In the genomic region with DNA sequence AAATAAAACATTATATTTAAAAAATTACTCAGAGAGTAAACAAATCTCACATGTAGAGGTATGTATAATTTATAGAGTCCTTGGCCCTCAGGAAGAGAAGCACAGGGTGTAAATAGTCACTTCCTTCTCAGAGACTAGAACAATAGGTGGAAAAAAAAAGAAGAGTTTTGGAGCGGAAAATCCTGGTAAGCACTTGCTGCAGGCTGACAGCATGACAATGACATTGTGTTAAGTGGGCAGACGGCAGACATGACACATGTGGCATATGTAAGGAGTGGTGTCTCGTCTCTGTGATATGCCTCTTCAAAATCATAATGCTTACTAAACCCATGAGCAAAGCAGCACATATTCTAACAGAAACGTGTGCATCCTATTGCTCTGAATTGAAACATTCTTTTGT, we compare ENCODE assay signal across 17 mouse cellular contexts.
DNase-seq lines count a peak whose midpoint lies in the region; ATAC-seq and TF ChIP-seq lines count a peak whose summit lies in the region.
"Had no signal": no experiment of that assay in that cellular context is flagged by ENCODE, and none has a peak within 500 bp of the region (broad histone marks: within the 10 kb centered on the region; RNA-seq: fewer than 3 reads in every experiment).

No protein-coding gene starts in this region.

- TF ChIP-seq EP300 in heart, adult 2 months (IDR thresholded peaks at IDR 0.05; ENCODE audit: insufficient read depth, low read depth, low read length): no peak

- DNase-seq in heart, adult 2 months: no peak
- DNase-seq in midbrain, postnatal 0 days (ENCODE audit: low spot score): peak; percentile 3
- peak; percentile 2 for DNase-seq in lung, postnatal 14 days
- DNase-seq in right cerebral cortex, postnatal 10 days (ENCODE audit: low spot score in 2 of 2): no peak
- DNase-seq in cerebellum, adult 11 months: no peak
- DNase-seq: cerebellum, adult 9-10 months; gastrocnemius, adult 2 months; kidney, adult 11 months; kidney, postnatal 36 days; layer of hippocampus, postnatal 36 days; right cerebral cortex, adult 18-20 months had no signal

- peak; percentile 35; the same call in 1 of the 2 replicates for ATAC-seq in heart, embryonic 11.5 days (replicated peaks; ENCODE audit: insufficient number of reproducible peaks, low FRiP score, low TSS enrichment)
- ATAC-seq in midbrain, postnatal 0 days (ENCODE audit: low FRiP score): no peak
- ATAC-seq in midbrain, embryonic 13.5 days: no peak
- ATAC-seq: Patski had no signal

- H3K4me2 ChIP-seq in heart, embryonic 11.5 days: no peak overlapping the region
- H3K4me2 ChIP-seq in midbrain, postnatal 0 days (ENCODE audit: low read depth, low read length, poor library complexity, severe bottlenecking): no peak overlapping the region
- no peak overlapping the region for H3K4me2 ChIP-seq in midbrain, embryonic 13.5 days (replicated peaks)
- H3K4me2 ChIP-seq: hindbrain, embryonic 12.5 days; limb, embryonic 12.5 days; neural tube, embryonic 15.5 days had no signal

- H3K4me3 ChIP-seq in heart, embryonic 11.5 days (ENCODE audit: low read depth, low read length): no peak overlapping the region
- H3K4me3 ChIP-seq in heart, adult 2 months: no peak overlapping the region
- no peak overlapping the region for H3K4me3 ChIP-seq in midbrain, postnatal 0 days (ENCODE audit: low read depth, low read length)
- no peak overlapping the region for H3K4me3 ChIP-seq in midbrain, embryonic 13.5 days (replicated peaks)
- H3K4me3 ChIP-seq: gastrocnemius, adult 2 months; hindbrain, embryonic 12.5 days; limb, embryonic 12.5 days; neural tube, embryonic 15.5 days had no signal

- TF ChIP-seq POLR2A in heart, adult 2 months (IDR thresholded peaks at IDR 0.05; ENCODE audit: insufficient read depth, low read depth, low read length): no peak

- H3K9me3 ChIP-seq in heart, embryonic 11.5 days (replicated peaks; ENCODE audit: control insufficient read depth, low read length): no peaks in the 10 kb centered on the region
- no peaks in the 10 kb centered on the region for H3K9me3 ChIP-seq in midbrain, postnatal 0 days (ENCODE audit: low read length)
- no peaks in the 10 kb centered on the region for H3K9me3 ChIP-seq in midbrain, embryonic 13.5 days
- H3K9me3 ChIP-seq: hindbrain, embryonic 12.5 days; limb, embryonic 12.5 days; neural tube, embryonic 15.5 days had no signal

- H3K4me1 ChIP-seq in heart, embryonic 11.5 days (ENCODE audit: control insufficient read depth, insufficient read depth, low read length): no peaks in the 10 kb centered on the region; the same call in 1 of the 2 replicates
- no peaks in the 10 kb centered on the region for H3K4me1 ChIP-seq in heart, adult 2 months (ENCODE audit: control insufficient read depth, insufficient read depth, low read length)
- H3K4me1 ChIP-seq in midbrain, postnatal 0 days (ENCODE audit: insufficient read depth, low read length): no peaks in the 10 kb centered on the region
- no peaks in the 10 kb centered on the region for H3K4me1 ChIP-seq in midbrain, embryonic 13.5 days (replicated peaks)
- H3K4me1 ChIP-seq: hindbrain, embryonic 12.5 days; limb, embryonic 12.5 days; neural tube, embryonic 15.5 days had no signal

- no peak overlapping the region for H3K9ac ChIP-seq in heart, embryonic 11.5 days (ENCODE audit: low read depth, low read length)
- no peak overlapping the region for H3K9ac ChIP-seq in heart, adult 2 months (ENCODE audit: low read depth, low read length)
- H3K9ac ChIP-seq in midbrain, postnatal 0 days (replicated peaks; ENCODE audit: low read length, poor library complexity, severe bottlenecking): no peak overlapping the region
- no peak overlapping the region for H3K9ac ChIP-seq in midbrain, embryonic 13.5 days (replicated peaks)
- H3K9ac ChIP-seq: hindbrain, embryonic 12.5 days; limb, embryonic 12.5 days; neural tube, embryonic 15.5 days had no signal

- TF ChIP-seq CTCF in heart, adult 2 months (IDR thresholded peaks at IDR 0.05): no peak
- TF ChIP-seq CTCF in midbrain, postnatal 0 days (IDR thresholded peaks at IDR 0.05): no peak

- H3K79me2 ChIP-seq in heart, adult 2 months (replicated peaks; ENCODE audit: control insufficient read depth, insufficient read depth, low read length): no peaks in the 10 kb centered on the region

- H3K27ac ChIP-seq in heart, embryonic 11.5 days (ENCODE audit: low read depth, low read length): no peak overlapping the region
- H3K27ac ChIP-seq in heart, adult 2 months: no peak overlapping the region
- no peak overlapping the region for H3K27ac ChIP-seq in midbrain, postnatal 0 days (ENCODE audit: low read depth, low read length)
- no peak overlapping the region for H3K27ac ChIP-seq in midbrain, embryonic 13.5 days
- H3K27ac ChIP-seq: gastrocnemius, adult 2 months; hindbrain, embryonic 12.5 days; limb, embryonic 12.5 days; neural tube, embryonic 15.5 days had no signal

- intact Hi-C loops in heart, adult 2 months (cut with DNase I): no loop called here

- H3K36me3 ChIP-seq in heart, embryonic 11.5 days (ENCODE audit: control insufficient read depth, insufficient read depth, low read length): no peaks in the 10 kb centered on the region
- no peaks in the 10 kb centered on the region for H3K36me3 ChIP-seq in heart, adult 2 months (ENCODE audit: control insufficient read depth, insufficient read depth, low read length)
- H3K36me3 ChIP-seq in midbrain, postnatal 0 days (ENCODE audit: insufficient read depth, low read length): no peaks in the 10 kb centered on the region
- H3K36me3 ChIP-seq in midbrain, embryonic 13.5 days: no peaks in the 10 kb centered on the region
- H3K36me3 ChIP-seq: hindbrain, embryonic 12.5 days; limb, embryonic 12.5 days; neural tube, embryonic 15.5 days had no signal

- WGBS in heart, embryonic 11.5 days (ENCODE audit: insufficient replicate concordance): 46% methylated on average over 4 of the region's 4 CpGs
- WGBS in heart, adult 2 months: 32% methylated on average over 4 of the region's 4 CpGs
- WGBS in midbrain, postnatal 0 days: 24% methylated on average over 4 of the region's 4 CpGs
- WGBS in midbrain, embryonic 13.5 days: 22% methylated on average over 4 of the region's 4 CpGs

- H3K27me3 ChIP-seq in heart, embryonic 11.5 days (ENCODE audit: control insufficient read depth, insufficient read depth, low read length): no peaks in the 10 kb centered on the region
- H3K27me3 ChIP-seq in heart, adult 2 months (ENCODE audit: control insufficient read depth, insufficient read depth, low read length): no peaks in the 10 kb centered on the region
- H3K27me3 ChIP-seq in midbrain, postnatal 0 days (ENCODE audit: insufficient read depth, low read length): no peaks in the 10 kb centered on the region
- no peaks in the 10 kb centered on the region for H3K27me3 ChIP-seq in midbrain, embryonic 13.5 days
- H3K27me3 ChIP-seq: hindbrain, embryonic 12.5 days; limb, embryonic 12.5 days; neural tube, embryonic 15.5 days; Patski had no signal

Comparison
In these comparisons a context has a peak if more than half of its experiments do, and no peak if none do; other contexts are left out.
1. DNase-seq: peak in midbrain, postnatal 0 days (single experiment) and lung, postnatal 14 days (single experiment); none in heart, adult 2 months (0 of 2), right cerebral cortex, postnatal 10 days (0 of 2) and cerebellum, adult 11 months (single experiment).